Mouse (Mus musculus): ENCODE results near the gene Hoxc5. TPM values are rescaled to one million over a fixed set of nuclear protein-coding genes. Genes with fewer than 3 reads are reported as not detected.

Gene Hoxc5
- polyA plus RNA-seq, 1 experiment from 2014 or later = 20.2 TPM

DNA sequence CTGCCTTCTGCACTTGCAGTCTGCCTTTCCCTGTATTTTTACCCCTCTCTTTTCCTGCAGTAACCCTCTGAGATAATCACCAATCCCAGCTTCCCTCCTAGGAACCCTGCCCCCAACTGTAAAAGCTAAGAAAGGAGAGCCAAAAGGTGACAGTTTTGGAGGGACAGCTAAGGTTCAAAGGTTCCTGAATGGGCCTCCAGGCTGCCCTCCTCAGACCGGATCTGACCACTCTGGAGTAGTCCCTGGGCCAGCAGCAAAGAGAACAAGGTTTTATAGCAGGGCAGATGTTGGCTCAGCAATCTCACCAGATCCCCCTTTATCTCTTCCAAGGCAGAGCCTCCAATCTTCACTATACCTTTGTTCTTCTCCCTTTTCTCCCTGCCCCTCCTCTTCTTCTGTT, 75.0 kb downstream of the Hoxc5 start:
- peak overlapping the region; percentile 50 for H3K4me2 ChIP-seq (replicated peaks)
- no peak overlapping the region for H3K4me3 ChIP-seq
- H3K27ac ChIP-seq = peak overlapping the region; percentile 77
- H3K9me3 ChIP-seq (replicated peaks) = no peaks in the 10 kb centered on the region
- no peaks in the 10 kb centered on the region for H3K36me3 ChIP-seq
- 4% methylated on average over 1 of the region's 1 CpGs for WGBS
- H3K9ac ChIP-seq = no peak overlapping the region
- ATAC-seq (ENCODE audit: low FRiP score) = no peak
- no peaks in the 10 kb centered on the region; the same call in 1 of the 2 replicates for H3K4me1 ChIP-seq
- H3K27me3 ChIP-seq = peaks cover 90% of the 10 kb centered on the region

DNA sequence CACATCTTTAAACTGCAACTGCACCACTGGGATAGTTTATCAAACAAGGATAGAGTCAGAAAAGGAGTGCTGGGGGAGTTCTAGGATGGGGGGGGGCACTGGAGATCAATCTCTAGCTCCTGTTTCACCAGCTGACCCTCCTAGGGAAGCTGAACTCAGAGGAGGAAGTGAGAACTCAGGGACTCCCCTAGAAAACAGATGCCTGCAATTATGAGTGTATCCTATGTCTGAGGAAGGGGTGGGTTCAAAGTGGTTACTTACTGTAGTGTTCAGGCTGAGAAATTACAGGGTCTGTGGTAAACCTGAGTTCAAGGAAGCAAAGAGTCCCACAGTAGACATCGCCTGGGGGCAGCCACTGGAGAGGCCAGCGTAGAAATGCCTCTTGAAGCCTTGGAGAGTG, 84.4 kb downstream of the Hoxc5 start:
- Histone ChIP-seq H3K27ac (no peak overlapping the region), H3K9ac (no peak overlapping the region), H3K27me3 (peaks cover 84% of the 10 kb centered on the region), H3K4me3 (no peak overlapping the region), H3K4me1 (peaks cover 3% of the 10 kb centered on the region; the same call in 1 of the 2 replicates), H3K36me3 (no peaks in the 10 kb centered on the region), H3K9me3 (replicated peaks) (no peaks in the 10 kb centered on the region), H3K4me2 (replicated peaks) (no peak overlapping the region)
- no peak for ATAC-seq (ENCODE audit: low FRiP score)
- 73% methylated on average over 2 of the region's 2 CpGs for WGBS

DNA sequence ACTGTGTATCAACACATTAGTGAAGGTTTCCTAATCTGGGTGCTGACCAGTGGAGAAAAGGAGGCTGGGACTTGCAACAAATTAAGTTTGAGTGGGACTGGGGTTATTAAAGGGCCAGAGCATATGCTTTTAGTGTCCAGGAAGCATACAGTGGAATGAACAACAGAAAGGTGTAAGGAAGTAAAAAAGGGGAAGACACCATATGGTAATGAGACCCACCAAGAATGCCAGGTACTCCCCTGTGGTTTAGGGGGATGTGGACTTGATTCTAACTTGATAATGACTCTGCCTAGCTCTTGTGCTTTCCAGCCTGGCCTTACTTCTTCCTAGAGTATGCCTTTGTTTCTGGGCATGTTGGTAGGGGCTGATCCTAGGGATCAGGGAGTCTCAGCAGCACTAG, 86.0 kb downstream of the Hoxc5 start:
- Histone ChIP-seq H3K4me2 (replicated peaks) (no peak overlapping the region), H3K4me3 (no peak overlapping the region), H3K36me3 (no peaks in the 10 kb centered on the region), H3K27me3 (peaks cover 85% of the 10 kb centered on the region), H3K4me1 (peaks cover 3% of the 10 kb centered on the region; the same call in 1 of the 2 replicates), H3K27ac (no peak overlapping the region), H3K9me3 (replicated peaks) (no peaks in the 10 kb centered on the region), H3K9ac (no peak overlapping the region)
- ATAC-seq (ENCODE audit: low FRiP score) = no peak

DNA sequence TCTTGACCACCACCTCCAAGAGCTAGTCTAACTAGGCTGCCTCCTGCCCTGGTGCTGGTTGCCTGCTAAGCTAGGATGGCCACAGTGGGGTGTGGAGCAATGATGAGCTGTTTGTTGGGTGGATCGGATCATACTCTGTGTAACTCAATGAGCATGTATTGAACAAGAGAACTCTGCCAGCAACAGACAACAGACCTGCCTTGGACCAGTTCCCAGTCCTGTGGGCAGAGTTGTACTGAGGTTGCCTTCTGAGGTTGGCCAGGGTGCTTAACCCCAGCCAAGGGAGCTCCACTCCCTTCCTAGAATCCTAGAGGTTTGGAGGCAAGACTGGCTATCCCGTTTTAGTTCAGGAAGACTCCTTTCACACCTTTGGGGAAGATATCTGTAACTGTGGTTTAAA, 89.2 kb downstream of the Hoxc5 start:
- Histone ChIP-seq H3K27me3 (peaks cover 91% of the 10 kb centered on the region), H3K27ac (peak overlapping the region; percentile 75), H3K4me2 (replicated peaks) (peak overlapping the region; percentile 46), H3K9me3 (replicated peaks) (no peaks in the 10 kb centered on the region), H3K4me1 (peaks cover 7% of the 10 kb centered on the region), H3K36me3 (no peaks in the 10 kb centered on the region), H3K4me3 (0 out of 2 replicates have a peak overlapping the region, but pooled peaks have one; percentile 16), H3K9ac (peak overlapping the region; percentile 63; the same call in 1 of the 2 replicates)
- no peak for ATAC-seq (ENCODE audit: low FRiP score)
- 36% methylated on average over 2 of the region's 2 CpGs for WGBS

DNA sequence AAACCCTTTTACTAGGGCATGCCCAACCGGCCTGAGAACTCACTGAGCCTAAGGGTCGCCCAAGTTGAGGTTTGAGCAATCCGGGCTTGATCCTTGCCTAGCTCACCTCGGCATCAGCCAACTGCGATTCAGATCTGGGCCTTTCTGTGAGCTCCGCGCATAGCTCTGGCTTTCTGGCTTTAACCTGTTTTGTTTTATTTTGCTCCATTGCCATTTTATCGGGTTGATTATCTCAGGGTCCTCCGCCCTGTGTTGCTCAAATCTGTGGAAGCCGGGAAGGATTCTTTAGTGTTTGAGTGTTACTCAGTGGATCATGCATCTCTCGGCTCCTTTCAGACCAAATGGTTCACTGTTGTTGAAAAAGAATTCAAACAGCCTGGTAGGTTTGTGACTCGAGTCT, 91.5 kb downstream of the Hoxc5 start:
- Histone ChIP-seq H3K4me3 (peak overlapping the region; percentile 32), H3K36me3 (no peaks in the 10 kb centered on the region), H3K9me3 (replicated peaks) (no peaks in the 10 kb centered on the region), H3K9ac (peak overlapping the region; percentile 68), H3K4me2 (replicated peaks) (peak overlapping the region; percentile 43), H3K27me3 (peaks cover 94% of the 10 kb centered on the region), H3K27ac (peak overlapping the region; percentile 92), H3K4me1 (peaks cover 4% of the 10 kb centered on the region; the same call in 1 of the 2 replicates)
- 2% methylated on average over 12 of the region's 12 CpGs for WGBS
- ATAC-seq (ENCODE audit: low FRiP score) = no peak

DNA sequence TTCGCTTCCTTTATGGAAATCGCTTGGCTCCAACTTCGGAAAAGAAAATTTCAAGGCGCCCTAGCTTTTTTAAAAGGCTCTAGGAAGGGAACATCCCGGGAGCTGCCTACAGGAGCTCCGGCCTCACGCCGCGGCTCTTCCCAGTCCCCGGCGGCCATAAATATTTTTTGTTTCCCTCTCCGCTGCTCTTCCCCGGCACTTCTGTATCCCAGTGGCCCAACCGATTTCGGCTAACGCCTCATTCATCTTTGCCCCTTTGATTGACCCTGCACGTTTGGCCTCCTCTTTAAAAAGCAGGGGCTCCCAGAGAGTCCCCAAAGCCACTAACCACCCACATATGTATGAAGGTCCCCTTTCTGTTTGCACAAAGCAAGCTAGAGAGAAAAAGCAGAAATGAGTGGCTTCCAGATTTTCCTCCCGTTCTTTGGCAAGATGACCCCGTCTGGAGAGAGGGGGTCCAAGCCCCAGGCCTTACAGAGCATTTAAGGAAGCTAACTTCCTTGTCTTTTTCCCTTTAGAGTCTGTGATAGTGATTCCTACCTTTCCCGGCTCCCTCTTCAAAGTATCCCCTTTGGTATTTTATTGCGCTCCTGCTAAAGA, 92.2 kb downstream of the Hoxc5 start:
- peaks cover 4% of the 10 kb centered on the region; the same call in 1 of the 2 replicates for H3K4me1 ChIP-seq
- H3K27me3 ChIP-seq = peaks cover 94% of the 10 kb centered on the region
- WGBS = under 1% methylated on average over 21 of the region's 21 CpGs
- peak overlapping the region; percentile 32 for H3K4me3 ChIP-seq
- H3K36me3 ChIP-seq = no peaks in the 10 kb centered on the region
- H3K9me3 ChIP-seq (replicated peaks) = no peaks in the 10 kb centered on the region
- ATAC-seq (ENCODE audit: low FRiP score) = no peak
- H3K4me2 ChIP-seq (replicated peaks) = peak overlapping the region; percentile 43
- peak overlapping the region; percentile 68 for H3K9ac ChIP-seq
- H3K27ac ChIP-seq = peak overlapping the region; percentile 92

DNA sequence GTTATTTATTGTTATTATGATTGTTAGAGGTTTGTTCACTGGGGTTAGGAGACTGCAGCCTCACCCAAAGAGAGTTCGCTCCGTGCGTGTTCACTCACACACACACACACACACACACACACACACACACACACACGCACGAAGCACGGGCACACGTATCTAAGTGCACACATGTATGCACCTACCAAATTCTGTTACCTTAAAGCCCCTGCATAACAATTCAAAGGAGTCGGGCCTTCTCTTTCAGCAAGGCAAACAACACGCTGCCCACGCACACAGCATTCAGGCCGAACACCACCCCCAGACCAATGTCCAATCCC, 92.7 kb downstream of the Hoxc5 start:
- H3K36me3 ChIP-seq = no peaks in the 10 kb centered on the region
- H3K4me2 ChIP-seq (replicated peaks) = peak overlapping the region; percentile 43
- H3K4me1 ChIP-seq = peaks cover 4% of the 10 kb centered on the region; the same call in 1 of the 2 replicates
- H3K9me3 ChIP-seq (replicated peaks) = no peaks in the 10 kb centered on the region
- H3K27ac ChIP-seq = peak overlapping the region; percentile 92
- peak overlapping the region; percentile 68 for H3K9ac ChIP-seq
- no peak for ATAC-seq (ENCODE audit: low FRiP score)
- WGBS = 2% methylated on average over 11 of the region's 11 CpGs
- H3K4me3 ChIP-seq = peak overlapping the region; percentile 32
- H3K27me3 ChIP-seq = peaks cover 94% of the 10 kb centered on the region

DNA sequence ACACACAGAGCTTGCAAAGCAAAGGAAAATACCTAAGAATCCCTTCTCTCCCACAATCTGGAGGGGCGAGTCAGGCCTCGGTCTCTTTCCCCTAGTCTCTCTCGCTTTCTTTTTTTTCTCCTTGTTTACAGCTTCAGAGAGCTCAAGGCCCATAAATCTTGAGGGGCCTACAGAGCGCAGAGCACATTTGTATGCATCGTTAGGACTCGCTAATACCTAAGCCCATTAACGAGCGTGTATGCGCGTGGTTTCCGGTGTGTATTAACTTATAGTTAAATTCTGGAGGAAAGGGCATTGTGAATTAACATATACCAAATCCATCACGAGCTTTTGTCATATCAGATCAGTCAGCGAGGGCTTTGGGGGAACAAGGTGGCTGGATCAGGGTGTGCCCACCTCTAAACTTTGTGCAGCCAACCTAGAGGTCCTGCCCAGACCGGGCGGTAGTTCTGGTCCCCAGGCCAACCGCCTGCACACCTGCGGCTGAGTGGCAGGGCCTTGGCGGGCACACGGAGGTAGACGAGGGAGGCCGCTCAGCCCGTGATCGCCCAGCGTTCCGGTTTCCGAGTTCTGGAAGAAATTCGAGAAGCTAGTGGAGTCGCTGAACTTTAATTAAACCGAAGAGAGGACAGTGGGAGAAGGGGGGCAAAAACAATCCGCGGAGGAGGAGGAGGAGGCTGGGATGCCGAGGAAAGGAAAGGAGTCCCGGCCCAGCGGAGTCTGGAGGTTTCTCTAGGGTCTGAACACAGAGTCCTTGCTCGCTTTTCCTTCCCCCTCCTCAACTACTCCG, 93.3 kb downstream of the Hoxc5 start:
- WGBS = 2% methylated on average over 36 of the region's 36 CpGs
- peak; percentile 68 for ATAC-seq (ENCODE audit: low FRiP score)
- Histone ChIP-seq H3K9me3 (replicated peaks) (no peaks in the 10 kb centered on the region), H3K4me2 (replicated peaks) (peak overlapping the region; percentile 43), H3K27me3 (peaks cover 94% of the 10 kb centered on the region), H3K27ac (peak overlapping the region; percentile 92), H3K4me3 (peak overlapping the region; percentile 32), H3K36me3 (no peaks in the 10 kb centered on the region), H3K4me1 (peaks cover 4% of the 10 kb centered on the region; the same call in 1 of the 2 replicates), H3K9ac (peak overlapping the region; percentile 68)

DNA sequence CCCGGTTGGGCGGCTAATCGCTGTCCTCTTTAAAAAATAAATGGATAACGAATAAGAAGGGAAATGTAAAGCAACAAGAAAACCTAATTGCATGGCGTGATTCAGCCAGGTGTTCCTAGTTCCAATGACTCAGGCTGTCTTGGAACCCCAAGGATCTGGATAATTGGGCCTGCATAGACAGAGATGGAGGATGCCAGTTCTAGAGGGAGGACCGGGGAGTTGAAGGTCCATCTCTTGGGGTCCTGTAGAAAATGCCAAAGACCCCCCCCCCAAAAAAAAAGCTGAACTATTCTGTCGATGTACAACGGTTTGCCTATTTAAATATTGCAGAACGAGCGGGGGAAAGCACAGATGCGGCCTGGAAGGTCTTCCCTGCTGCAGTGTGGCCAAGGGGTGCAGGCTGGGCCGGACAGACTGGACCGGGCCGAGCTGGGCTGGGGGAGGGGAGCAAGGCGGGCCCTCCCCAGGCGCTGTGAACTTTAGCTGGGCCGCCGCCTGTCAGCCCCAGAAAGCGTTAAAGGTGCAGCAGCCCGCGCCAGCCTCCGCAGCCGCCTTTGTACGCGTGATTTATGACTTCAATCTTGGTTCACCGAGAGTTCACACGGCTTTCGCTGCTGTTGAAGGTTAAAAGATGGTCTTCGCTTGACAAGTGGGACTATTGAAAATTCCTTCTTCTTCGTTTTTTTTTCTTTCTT, 94.0 kb downstream of the Hoxc5 start:
- H3K27ac ChIP-seq = peak overlapping the region; percentile 92
- H3K4me3 ChIP-seq = peak overlapping the region; percentile 32; the same call in 1 of the 2 replicates
- H3K4me1 ChIP-seq = peaks cover 4% of the 10 kb centered on the region; the same call in 1 of the 2 replicates
- peak overlapping the region; percentile 43 for H3K4me2 ChIP-seq (replicated peaks)
- peak overlapping the region; percentile 20; the same call in 1 of the 2 replicates for H3K9ac ChIP-seq
- no peaks in the 10 kb centered on the region for H3K36me3 ChIP-seq
- ATAC-seq (ENCODE audit: low FRiP score) = no peak; the same call in 1 of the 2 replicates
- peaks cover 95% of the 10 kb centered on the region for H3K27me3 ChIP-seq
- WGBS = 1% methylated on average over 30 of the region's 30 CpGs
- no peaks in the 10 kb centered on the region for H3K9me3 ChIP-seq (replicated peaks)

DNA sequence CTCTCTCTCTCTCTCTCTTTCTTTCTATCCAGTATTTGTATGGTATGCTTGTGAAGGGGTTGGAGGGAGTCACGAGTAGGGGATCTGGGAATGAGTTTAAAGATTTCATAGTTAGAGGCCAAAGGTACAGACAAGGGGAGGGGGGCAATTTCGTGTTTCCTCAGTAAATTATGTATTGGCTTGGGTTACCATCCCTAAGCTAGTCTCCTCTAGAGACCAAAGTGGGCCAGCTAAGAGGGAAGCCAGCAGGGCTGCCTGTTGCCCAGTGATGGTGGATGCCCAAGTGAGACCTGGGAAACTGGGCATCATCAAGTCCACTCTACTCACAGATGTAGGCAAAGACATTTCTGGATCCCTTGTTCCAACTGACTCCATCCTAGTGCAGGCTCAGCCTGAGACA, 94.7 kb downstream of the Hoxc5 start:
- peaks cover 4% of the 10 kb centered on the region; the same call in 1 of the 2 replicates for H3K4me1 ChIP-seq
- H3K27me3 ChIP-seq = peaks cover 95% of the 10 kb centered on the region
- H3K27ac ChIP-seq = peak overlapping the region; percentile 45; the same call in 1 of the 2 replicates
- H3K4me2 ChIP-seq (replicated peaks) = 0 out of 2 replicates have a peak overlapping the region, but pooled peaks have one; percentile 3
- H3K9ac ChIP-seq = no peak overlapping the region
- no peaks in the 10 kb centered on the region for H3K36me3 ChIP-seq
- no peaks in the 10 kb centered on the region for H3K9me3 ChIP-seq (replicated peaks)
- WGBS = 4% methylated on average over 2 of the region's 2 CpGs
- no peak for ATAC-seq (ENCODE audit: low FRiP score)
- no peak overlapping the region for H3K4me3 ChIP-seq

DNA sequence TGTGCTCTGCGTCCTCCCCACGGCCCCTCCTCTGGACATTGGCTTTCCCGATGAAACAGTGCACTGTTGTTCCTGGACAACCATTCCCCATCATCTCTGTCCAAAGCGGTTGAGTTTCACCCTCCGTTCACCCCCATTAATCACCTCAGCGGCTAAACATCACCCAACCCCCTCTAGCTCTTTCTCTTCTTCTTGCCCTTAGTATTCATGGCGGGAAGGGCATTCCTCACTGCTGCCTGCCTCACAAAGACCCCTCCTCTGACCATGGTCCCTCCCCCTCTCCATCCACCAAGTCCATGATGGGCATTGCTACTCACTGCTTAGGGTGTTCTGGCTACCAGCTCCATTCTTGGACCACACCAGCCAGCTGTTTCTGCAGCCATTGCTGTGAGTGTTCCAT, 98.4 kb downstream of the Hoxc5 start:
- no peak for ATAC-seq (ENCODE audit: low FRiP score)
- peaks cover 12% of the 10 kb centered on the region for H3K4me1 ChIP-seq
- H3K4me2 ChIP-seq (replicated peaks) = no peak overlapping the region

More for the DNA sequence above, 98.4 kb downstream of the Hoxc5 start:
- peaks cover 100% of the 10 kb centered on the region for H3K27me3 ChIP-seq
- H3K4me3 ChIP-seq = no peak overlapping the region
- H3K36me3 ChIP-seq = no peaks in the 10 kb centered on the region
- no peaks in the 10 kb centered on the region for H3K9me3 ChIP-seq (replicated peaks)
- H3K27ac ChIP-seq = peak overlapping the region; percentile 4; the same call in 1 of the 2 replicates
- no peak overlapping the region for H3K9ac ChIP-seq
- 22% methylated on average over 7 of the region's 7 CpGs for WGBS
